Mouse (Mus musculus) ES-CJ7 (cell line): ENCODE data around the gene Gm45337.

ENCODE experiments used
- DNase-seq: peaks from one replicate; pipeline ENCODE4 v3.0.0; 2011; ENCODE audit warnings: low read depth, low spot score

Gene Gm45337

DNA sequence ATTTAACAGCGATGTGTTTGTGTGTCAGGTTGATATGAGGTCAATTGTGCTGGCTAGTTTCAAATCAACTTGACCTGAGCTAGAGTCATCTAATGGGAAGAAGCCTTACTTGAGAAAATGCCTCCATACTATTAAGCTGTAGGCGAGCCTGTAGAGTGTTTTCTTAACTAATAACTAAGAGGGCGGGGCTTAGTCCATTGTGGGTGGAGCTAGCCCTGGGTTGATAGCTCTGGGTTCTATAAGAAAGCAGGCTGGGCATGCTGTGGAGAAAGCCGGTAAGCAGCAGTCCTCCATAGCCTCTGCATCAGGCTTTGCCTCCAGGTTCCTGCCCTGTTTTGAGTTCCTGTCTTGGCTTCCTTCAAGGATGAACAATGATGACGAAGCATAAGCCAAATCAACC lies 39.7 kb downstream of the Gm45337 start:
- DNase-seq: no peak

GRCm38 (mm10) chr7:142097776-142098175 lies 46.6 kb downstream of the Gm45337 start:
- DNase-seq: peak; percentile 81

DNA sequence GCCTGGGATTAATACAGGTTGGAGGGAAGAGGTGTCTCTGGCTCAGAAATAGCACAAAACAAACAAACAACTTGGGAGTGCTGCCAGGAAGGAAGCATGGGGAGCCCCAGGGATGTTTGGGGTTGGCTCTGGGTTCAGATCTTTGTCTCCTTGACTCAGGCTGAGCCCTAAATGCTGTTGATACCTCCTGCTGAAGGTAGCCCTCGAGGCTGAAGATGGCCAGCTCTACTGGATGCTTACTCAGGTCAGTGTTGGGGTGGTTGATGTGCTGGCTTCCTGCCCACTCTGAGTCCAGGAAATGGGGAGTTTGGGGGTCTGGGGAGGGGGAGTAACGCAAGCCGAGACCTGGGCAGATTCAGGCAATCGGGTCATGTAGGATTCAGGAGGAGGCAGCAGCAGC lies 47.7 kb downstream of the Gm45337 start:
- no peak for DNase-seq

- peak; percentile 79 for DNase-seq
Measured at GRCm38 (mm10) chr7:142095183-142095931, 49.0 kb downstream of the Gm45337 start, which contains the start of gene Dusp8. Gene Dusp8 (minus strand): TSS chr7:142095843.

DNA sequence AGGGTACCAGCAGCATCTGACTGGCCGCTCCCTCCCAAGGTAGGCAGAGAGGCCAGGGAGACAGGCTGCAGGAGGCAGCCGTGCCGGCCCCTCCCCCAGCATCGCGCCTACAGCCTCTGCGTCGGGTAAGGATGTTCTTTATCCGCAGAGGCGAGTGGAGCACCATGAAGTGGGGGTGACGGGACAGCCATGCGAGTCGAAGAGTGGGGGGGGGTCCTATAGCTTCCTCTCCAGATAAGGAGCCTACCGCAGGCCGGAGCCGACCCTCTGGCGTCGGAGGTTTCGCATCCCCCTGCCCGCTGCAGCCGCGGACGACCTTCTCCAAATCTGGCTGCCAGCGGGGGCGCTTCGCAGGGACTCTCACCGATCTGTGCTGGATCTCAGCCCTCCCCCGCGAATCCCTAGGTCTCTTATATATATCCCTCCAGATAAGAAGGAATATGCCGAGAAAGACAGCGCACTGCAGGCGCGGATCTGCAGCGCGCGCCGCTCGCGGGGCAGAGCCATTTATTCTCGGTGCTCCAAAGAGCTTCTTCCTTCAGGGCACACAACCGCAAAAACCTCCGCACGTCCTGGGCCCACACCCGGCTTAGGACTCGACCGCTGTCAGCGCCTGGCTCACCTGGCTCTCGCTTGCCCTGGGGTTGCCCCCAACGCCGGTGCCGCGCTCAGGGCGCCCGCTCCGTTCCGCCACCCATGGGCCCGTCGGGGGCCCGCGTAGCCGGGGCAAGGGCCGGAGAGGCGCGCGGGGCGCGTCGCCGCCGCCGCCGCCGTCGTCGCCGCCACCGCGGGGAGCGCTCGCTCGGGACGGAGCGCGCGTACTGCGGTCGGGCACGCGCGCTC lies 49.9 kb downstream of the Gm45337 start:
- peak; percentile 14 for DNase-seq

- no peak for DNase-seq
Measured at GRCm38 (mm10) chr7:142093696-142094240, 50.6 kb downstream of the Gm45337 start.
